Mouse (Mus musculus): ENCODE measurements around the gene Elmsan1.

DNA sequence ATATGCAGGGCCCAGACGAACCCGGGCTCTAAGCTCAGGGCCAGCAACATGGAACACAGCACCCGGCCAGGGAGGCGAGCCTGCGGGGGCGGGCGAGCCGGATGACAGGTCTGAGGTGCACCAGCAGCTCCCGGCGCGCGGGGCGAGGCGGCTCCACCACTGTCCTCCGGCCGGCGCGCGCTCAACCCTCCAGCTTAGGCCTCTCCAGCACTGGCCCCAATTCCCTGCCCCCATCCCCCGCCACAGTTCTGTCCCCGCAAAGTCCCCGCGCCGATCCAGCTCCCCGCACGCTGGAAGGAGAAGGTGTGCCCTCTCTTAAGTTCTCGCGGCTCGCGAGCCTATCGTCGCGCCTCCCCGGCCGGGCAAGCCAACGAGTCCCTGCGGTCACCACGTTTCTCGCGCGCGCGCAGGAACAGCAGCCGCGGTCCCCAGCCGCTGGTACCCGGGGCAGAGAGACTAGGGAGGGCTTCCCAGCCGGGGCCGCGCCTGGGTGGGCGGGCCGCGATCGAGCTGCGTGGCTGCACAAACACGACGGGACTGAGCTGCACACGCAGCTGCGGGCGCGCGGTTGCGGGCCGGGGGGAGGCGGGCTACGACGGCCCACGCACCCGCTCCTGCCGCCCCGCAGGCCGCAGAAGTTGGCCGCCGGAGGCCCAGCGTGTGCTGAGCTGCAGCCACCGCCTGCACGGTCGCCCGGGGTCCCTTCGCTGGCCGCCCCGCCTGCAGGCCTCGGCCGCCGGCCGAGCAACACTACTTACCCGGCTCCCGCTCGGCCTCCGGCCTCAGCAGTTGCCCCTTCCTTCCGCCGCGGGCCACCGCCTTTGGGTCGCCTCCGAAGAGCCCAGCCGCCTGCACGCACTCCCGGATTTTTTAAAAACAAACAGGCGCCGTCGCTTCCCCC is 25.7 kb downstream of the Elmsan1 start:
- TF ChIP-seq CTCF (IDR thresholded peaks at IDR 0.05; ENCODE audit: borderline replicate concordance, control insufficient read depth, extremely low read depth, insufficient read depth, low read length, poor library complexity) (no peak), POLR2A (IDR thresholded peaks at IDR 0.05; ENCODE audit: control insufficient read depth, extremely low read depth, insufficient read depth, low read length, poor library complexity) (no peak)
